Mouse (Mus musculus): Measurements from ENCODE around the gene Clasrp.

DNA sequence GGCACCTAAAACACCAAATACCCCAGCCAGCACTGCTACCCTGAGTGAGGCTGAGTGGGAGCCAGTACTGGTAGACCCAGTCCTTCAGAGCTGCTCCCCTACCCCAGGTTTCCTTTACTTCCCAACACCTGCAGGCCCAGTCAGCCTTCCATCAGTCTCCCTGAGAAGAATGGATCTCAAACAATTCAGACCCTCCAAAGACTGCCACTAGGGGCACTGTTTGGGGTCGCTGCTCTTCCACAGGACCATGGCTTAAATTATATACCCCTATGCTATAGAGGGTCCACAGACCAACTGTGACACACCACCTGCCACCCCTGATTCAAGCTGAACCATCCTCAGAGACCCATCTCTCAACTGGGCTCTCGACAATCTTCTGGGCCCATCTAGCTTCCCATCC is 45.3 kb downstream of the Clasrp start:
- peak; percentile 28; the same call in 1 of the 2 replicates for TF ChIP-seq CTCF (IDR thresholded peaks at IDR 0.05; ENCODE audit: extremely low read depth, insufficient read depth, low read length)
- TF ChIP-seq POLR2A (IDR thresholded peaks at IDR 0.05; ENCODE audit: extremely low read depth, insufficient read depth, low read length), result no peak
